Mouse (Mus musculus) adrenal gland, postnatal 25 days (tissue): ENCODE measurements around the gene Rhov. TPM values are rescaled to one million over a fixed set of nuclear protein-coding genes. Genes with fewer than 3 reads are reported as not detected.
A peak's percentile ranks its signal among the peaks of the same experiment; 100 is the strongest.

Source experiments
- DNase-seq: peaks from one replicate; pipeline ENCODE4 v3.0.0; 2021; ENCODE audit warnings: mixed read lengths
- total RNA-seq: library from RNA; stranded (reverse); gene quantifications from 2 replicates; pipeline ENCODE4 v1.2.3, GENCODE M21; 2021

The Rhov gene
- total RNA-seq, 1 experiment from 2014 or later: 0.49 TPM

- no peak for DNase-seq
Observed at GRCm38 (mm10) chr2:119289014-119289416, 17.9 kb upstream of the Rhov start.

DNA sequence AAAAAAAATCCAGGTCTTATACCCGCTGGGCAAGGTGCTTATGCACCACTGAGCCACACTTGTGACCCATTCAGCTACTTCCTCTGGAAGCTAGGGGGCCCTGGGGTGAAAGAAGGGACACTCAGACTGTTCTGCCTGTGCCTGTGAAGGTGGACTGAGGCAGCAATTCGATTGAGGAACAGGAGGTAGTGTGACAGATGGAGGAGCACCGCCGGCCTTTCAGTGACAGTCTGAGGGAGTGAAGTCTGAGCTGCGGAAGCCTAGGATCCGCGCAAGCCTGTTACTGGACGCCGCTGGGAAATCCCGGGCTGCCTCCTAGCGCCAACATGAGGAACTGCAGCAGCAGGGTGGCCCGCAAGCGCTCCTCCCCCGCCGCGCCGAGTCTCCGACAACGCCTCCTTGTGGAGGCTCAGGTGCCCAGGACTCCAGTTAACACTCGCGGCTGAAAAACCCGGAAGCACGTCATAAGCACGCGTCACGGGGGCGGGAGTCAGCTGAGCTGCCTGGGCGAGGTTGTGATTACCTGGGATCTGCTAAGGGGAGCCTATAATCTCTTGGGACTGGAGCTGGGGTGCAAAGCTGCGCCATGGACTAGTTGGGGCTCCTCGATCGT, 17.3 kb upstream of the Rhov start, which contains the start of gene Vps18:
Gene Vps18, plus strand, starts transcription at position 471 of the 613 bp plus-strand sequence.
- DNase-seq: peak; percentile 98

GRCm38 (mm10) chr2:119287372-119287771, 16.3 kb upstream of the Rhov start:
- DNase-seq: no peak

- no peak for DNase-seq
Observed at GRCm38 (mm10) chr2:119281899-119282565, 11.0 kb upstream of the Rhov start.

DNA sequence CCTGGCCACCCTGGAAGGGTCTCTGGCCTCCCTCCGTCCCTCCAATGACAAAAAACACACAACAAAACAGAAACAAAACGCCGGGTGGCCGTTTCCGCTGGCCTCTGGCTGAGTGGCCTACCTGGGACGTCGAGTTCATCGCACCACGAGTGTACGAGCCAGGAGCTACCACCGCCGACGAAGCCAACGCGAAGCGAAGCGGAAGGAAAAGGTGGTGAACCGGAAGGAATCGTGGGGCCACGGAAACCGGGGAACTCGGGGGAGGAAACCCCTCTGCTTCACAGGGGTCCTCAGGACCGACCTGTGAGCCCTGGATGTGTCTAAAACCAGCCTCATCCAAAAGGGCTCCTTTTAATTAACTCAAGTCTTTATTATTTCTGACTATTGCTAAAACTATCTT, 6.7 kb upstream of the Rhov start:
- DNase-seq: no peak

- DNase-seq: no peak
Observed at GRCm38 (mm10) chr2:119276926-119277325, 5.9 kb upstream of the Rhov start.

DNA sequence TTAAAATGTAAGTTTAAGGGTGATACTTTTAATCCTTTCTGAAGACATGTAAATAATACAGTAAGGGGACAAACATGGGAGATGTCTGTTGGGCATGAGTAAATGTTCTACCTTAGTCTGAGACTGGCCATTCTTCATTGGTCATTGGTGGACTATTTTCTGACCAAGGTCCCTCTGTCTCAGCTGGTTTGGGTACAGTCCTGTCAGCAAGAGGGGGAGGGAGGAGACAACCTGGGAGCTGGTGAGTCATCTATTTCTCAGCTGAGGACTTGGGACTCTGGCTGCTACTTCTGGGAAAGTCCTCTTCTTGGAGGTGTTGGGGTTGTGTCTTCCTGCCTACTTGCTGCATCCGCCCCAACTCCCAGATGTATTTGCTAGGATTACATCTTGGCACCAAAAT, 3.1 kb upstream of the Rhov start:
- no peak for DNase-seq

GRCm38 (mm10) chr2:119270286-119270642, 808 bp downstream of the Rhov start:
- no peak for DNase-seq

- DNase-seq: no peak
Observed at GRCm38 (mm10) chr2:119263813-119264212, 7.3 kb downstream of the Rhov start.

DNA sequence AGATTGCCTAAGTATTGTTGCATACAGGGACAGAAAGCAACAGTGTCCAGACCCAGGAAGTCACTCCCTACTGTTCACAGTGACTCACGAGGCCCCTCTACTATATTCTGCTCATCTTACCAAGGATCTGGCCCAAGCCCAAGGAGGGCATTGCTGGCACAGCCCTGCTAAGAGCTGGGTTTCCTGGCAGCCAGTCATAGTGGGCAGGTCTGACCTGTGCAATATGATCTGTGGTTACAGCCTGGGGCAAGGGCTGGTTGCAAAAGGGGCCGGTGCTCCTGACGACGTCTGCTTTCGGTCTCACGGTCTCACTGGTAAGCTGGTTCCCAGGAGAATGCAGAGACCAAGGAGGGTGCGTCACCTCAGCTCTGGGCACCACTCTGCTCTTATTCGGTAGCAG, 8.1 kb downstream of the Rhov start:
- peak; percentile 88 for DNase-seq

DNA sequence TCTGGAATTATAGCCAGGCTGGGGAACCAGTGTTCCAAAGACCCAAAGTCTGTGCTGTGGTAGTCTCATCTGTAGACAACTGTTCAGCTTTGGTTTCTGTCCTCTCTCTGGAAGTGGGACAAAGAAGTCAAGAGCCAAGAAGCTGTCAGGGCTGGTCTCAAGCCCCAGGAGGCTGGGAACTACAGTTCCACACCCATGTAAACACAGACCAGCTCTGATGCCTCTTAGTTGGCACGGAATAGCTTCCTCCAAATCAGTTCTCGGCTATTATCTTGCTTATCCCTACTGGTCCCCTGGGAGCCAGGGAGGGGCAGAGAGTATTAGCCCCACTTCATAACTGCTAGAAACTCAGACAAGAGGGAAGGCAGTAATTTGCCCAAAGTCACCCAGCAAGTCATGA, 9.7 kb downstream of the Rhov start:
- DNase-seq: no peak

- no peak for DNase-seq
Observed at GRCm38 (mm10) chr2:119260518-119260917, 10.6 kb downstream of the Rhov start.

GRCm38 (mm10) chr2:119254976-119255375, 16.1 kb downstream of the Rhov start:
- DNase-seq: no peak

DNA sequence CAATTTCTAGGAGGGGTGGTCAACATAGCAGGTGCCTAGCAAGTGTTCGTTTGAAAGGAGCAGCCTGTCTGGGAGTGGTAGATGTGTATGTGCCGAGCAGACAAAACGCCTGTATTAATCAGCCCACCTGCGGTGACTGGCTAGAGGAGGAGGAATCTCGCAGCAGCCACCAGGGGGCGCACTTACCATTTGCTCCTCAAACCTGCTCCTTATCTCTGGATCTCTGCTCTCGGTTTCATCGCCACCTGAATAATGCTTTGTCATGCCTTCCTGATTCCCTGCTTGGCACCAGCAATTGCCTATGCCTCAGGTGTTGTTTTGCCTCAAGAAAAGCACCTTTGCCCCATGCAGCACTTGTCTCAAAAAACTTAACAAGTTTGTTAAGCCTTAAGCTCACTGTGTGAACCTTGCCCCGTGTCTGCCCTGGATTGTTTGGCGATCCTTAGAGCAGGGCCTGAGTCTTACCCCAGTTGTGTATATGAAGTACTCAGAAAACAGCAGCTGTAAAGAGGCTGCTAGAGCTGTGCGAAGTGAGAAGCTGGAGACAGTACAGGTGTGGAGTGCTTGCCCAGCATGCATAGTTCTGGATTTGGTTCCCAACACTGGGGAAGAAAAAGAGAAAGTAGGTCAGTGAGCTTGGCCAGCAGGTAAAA, 20.1 kb downstream of the Rhov start:
- peak; percentile 92 for DNase-seq

DNA sequence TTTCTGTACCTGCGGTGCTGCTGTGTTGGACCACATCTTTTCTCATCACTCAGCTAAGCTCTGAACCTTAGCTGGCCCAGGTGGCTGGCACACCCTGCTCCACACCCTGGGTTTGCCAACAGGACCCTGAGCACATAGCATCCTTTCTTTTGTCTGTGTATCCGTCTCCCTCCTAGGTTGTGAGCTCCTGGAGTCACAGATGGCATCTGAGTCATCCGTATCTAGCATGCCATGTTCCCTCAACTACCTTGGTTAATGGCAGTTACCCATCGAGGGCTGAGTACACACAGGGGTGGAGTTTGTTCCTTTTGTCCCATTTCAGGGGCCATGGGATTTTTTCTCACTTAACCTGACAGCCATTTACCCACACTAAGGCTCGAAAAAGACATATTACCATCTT, 20.7 kb downstream of the Rhov start:
- no peak for DNase-seq

DNA sequence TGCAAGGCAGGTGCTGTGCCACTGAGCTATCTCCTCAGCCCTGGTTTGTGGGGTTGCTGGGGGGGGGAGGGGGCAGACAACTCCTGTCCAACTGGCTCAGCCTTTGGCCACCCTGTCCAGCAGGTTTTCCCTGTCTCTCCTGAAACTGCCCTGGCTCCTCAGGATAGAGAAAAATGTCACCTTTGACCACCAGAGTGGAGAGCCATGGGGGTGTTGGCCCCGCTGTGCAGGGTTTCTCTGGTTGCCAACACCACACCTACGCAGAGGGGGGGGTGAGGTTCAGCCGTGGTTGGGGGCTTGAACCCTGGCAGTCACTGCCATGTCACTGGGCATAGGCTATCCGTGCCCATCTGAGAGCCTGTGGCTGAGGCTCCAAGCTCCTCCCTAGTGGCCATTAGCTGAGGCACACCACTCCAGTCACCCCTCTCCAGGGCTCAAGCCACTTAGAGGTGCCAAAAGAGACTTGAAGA, 21.4 kb downstream of the Rhov start:
- no peak for DNase-seq

GRCm38 (mm10) chr2:119247904-119248303, 23.2 kb downstream of the Rhov start:
- DNase-seq: no peak

DNA sequence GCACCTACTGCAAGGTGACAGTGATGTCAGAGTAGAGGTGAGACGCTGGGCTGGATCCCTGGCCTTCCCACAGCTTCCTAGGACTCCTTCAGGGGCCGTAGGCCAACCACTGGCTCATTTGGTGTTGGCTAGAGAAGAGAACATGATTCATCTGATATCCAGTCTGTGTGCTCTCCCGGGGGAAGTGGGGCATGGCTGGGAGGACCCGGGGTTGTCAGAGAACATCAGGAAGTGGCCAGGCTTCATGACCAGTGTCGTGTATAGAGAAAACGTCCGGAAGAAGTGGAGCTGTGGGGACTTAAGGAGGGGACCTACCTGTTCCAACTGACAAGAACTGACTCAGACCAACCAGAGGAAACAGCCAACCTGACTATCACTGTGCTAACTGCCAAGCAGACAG, 25.8 kb downstream of the Rhov start:
- DNase-seq: no peak

DNA sequence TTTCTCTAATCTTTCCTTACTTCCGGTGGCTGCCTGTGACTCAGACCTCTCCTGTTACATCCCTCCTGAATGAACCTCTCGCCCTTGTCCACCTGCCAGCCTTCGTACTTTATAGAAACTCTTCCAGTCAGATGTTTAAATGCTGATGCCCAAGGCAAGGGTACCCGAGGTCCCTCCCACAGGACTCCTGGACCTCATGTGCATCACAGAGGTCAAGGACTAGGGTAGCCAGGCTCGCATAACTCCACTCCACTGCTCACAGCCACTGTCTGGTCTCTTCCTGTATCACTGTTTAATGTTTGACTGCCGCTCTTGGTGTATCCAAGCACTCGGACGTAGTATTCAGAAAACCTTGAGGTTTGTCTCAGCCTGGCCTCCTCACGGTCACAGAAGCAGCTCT, 28.5 kb downstream of the Rhov start:
- DNase-seq: no peak

- no peak for DNase-seq
Observed at GRCm38 (mm10) chr2:119240819-119241186, 30.3 kb downstream of the Rhov start.

DNA sequence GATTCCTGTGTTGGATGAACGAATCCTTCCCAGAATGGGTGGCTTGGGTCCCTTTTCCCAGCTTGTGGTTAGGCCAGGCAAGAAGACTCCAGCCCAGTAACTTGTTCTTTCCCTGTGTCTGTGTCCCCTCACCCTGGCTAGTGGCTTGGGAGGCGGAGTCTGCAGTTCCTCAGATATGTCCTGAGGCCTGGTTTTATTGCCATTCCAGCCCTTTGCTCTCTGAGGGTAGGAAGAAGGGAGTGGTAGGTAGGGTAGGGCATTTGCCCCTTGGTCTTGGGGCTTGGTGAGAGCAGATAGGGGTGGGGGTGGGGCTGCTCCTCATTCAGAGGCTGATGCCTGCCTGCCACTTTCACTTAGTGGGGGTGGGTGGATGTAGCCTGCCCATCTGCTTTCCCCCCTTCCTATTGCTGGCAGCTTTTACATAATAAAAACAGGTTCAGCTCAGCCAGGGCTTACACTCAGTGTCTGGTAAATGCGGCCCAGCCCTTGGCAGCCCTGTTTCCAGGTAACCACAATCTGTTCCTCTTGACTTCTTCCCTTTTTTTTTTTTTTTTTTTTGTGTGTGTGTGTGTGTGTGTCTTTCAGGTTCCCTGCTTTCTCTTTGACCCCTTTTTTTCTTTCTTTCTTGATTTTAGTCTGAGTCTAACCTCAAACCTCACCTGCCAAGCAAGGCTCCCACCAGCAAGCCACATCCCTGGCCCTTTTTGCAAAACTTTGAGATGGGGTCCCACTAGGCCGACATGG, 30.8 kb downstream of the Rhov start:
- no peak for DNase-seq

- no peak for DNase-seq
Observed at GRCm38 (mm10) chr2:119238671-119239070, 32.4 kb downstream of the Rhov start.

DNA sequence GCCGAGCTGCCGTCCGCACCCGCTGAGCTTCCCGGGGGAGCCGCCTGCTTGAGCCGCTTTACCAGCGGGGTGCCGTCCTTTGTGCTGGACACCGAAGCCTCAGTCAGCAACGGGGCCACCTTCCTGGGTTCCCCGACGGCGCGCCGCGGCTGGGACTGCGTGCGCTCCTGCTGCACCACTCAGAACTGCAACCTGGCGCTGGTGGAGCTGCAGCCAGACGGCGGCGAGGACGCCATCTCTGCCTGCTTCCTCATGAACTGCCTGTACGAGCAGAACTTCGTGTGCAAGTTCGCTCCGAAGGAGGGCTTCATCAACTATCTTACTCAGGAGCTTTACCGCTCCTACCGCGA, 33.2 kb downstream of the Rhov start:
- DNase-seq: peak; percentile 22
